Mouse (Mus musculus): ENCODE measurements around the gene Gripap1. TPM values are rescaled to one million over a fixed set of nuclear protein-coding genes. Genes with fewer than 3 reads are reported as not detected.

Gripap1 gene
- polyA plus RNA-seq, 1 experiment from 2014 or later: 61.5 TPM

DNA sequence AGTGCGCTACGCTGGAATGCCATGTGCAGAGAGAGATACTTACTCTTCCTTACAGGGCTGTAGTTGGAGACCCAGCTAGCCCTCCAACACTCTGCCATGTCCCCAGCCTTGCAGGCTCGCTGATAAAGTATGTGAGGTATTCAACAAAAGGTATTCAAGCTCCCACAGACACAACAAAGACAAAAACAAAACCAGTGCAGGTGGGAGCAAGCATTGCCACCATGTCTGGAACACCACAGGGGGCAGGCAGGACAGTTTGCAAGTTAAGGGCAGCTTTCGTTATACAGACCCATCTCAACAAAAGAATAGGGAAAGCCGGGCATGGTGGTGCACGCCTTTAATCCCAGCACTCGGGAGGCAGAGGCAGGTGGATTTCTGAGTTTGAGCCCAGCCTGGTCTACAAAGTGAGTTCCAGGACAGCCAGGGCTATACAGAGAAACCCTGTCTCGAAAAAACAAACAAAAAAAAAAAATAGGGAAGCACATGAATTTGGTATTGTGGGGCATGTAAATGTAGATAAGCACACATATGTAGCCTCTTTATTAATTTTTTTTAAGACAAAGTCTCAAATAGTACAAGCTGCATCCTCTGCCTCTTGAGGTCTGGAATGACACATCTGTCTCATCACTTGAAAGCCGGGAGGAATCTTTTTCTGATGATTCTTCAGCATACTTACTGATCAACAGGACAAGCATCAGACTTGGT, 13.9 kb upstream of the Gripap1 start:
- H3K27me3 ChIP-seq (replicated peaks; ENCODE audit: control insufficient read depth, insufficient read depth, low read length): no peaks in the 10 kb centered on the region
- no peak for ATAC-seq
- H3K4me3 ChIP-seq (ENCODE audit: low read length): no peak overlapping the region
- no peak overlapping the region for H3K9ac ChIP-seq (ENCODE audit: low read depth, low read length)
- no peaks in the 10 kb centered on the region for H3K9me3 ChIP-seq (ENCODE audit: control insufficient read depth, low read length)
- no peaks in the 10 kb centered on the region for H3K4me1 ChIP-seq (ENCODE audit: control insufficient read depth, insufficient read depth, low read depth, low read length)
- no peak overlapping the region for H3K4me2 ChIP-seq (ENCODE audit: low read length)
- peaks cover 13% of the 10 kb centered on the region; the same call in 1 of the 2 replicates for H3K36me3 ChIP-seq (ENCODE audit: control insufficient read depth, insufficient read depth, low read length)
- no peak overlapping the region for H3K27ac ChIP-seq (ENCODE audit: low read depth, low read length)
- WGBS: 79% methylated on average over 9 of the region's 9 CpGs

DNA sequence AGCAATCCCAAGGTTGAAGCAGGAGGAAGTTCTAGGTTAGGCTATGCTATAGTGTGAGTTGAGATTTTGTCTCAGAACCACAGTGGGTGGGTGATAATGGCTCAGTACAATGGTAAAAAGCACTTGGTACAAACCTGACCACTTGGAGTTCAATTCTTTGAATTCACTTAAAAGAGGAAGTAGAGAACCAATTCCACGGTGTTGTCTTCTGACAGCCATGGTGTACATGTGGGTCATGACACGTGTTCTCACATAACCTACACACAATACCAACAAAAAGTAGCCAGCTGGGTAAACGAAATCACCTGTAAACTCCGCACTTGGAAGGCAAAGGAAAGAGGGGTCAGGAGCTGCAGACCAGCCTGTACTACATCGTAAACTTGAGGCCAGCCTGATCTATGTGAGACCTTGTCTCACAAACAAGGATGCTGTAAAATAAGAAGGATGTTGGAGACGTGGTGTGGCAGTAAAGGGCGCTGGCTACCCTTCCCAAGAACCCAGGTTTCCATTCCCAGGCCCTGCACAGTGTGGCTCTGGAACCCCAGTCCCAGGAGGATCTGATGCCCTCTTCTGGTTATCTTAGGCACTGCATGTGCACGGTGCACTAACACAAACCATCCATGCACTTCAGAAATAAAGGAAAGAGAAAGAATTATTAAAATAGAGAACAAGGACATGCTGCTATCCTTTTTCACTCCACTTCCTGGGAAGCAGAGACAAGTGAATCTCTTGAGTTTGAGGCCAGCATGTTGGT, 13.1 kb upstream of the Gripap1 start:
- Histone ChIP-seq H3K4me2 (ENCODE audit: low read length) (no peak overlapping the region), H3K4me3 (ENCODE audit: low read length) (no peak overlapping the region), H3K36me3 (ENCODE audit: control insufficient read depth, insufficient read depth, low read length) (peaks cover 10% of the 10 kb centered on the region; the same call in 1 of the 2 replicates), H3K9ac (ENCODE audit: low read depth, low read length) (no peak overlapping the region), H3K9me3 (ENCODE audit: control insufficient read depth, low read length) (no peaks in the 10 kb centered on the region), H3K4me1 (ENCODE audit: control insufficient read depth, insufficient read depth, low read depth, low read length) (no peaks in the 10 kb centered on the region), H3K27me3 (replicated peaks; ENCODE audit: control insufficient read depth, insufficient read depth, low read length) (no peaks in the 10 kb centered on the region), H3K27ac (ENCODE audit: low read depth, low read length) (no peak overlapping the region)
- 49% methylated on average over 8 of the region's 8 CpGs for WGBS
- ATAC-seq: peak; percentile 69

DNA sequence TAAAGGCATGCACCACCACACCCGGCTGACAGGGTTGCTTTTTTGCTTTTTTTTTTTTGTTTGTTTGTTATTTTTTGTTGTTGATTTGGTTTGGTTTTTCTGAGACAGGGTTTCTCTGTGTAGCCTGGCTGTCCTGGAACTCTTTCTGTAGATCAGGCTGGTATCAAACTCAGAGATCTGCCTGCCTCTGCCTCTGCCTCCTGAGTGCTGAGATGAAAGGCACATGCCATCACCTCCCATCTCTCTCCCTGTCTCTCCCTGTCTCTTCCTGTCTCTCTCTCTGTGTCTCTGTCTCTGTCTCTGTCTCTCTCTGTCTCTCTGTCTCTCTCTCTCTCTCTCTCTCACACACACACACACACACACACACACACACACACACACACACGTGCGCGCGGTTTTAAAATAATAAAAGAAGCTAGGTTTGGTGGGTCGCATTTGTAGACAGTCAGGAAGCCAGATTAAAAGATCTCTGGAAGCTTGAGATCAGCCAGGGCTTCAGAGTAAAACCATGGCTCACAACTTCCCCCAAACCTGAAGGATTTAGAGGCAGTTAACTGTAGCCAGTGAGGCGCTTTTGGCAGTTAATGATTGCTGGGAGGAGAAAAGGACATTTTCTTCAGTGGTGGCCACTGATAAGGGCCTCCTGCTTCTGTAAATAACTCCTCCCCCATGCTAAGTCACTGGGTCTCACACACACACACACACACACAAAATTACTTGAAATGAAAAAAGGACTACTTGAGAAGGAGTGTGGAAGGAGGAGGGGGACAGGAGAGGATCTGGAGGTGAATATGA, 10.9 kb upstream of the Gripap1 start:
- Histone ChIP-seq H3K36me3 (ENCODE audit: control insufficient read depth, insufficient read depth, low read length) (peaks cover 4% of the 10 kb centered on the region; the same call in 1 of the 2 replicates), H3K4me3 (ENCODE audit: low read length) (no peak overlapping the region), H3K9ac (ENCODE audit: low read depth, low read length) (no peak overlapping the region), H3K27ac (ENCODE audit: low read depth, low read length) (no peak overlapping the region), H3K9me3 (ENCODE audit: control insufficient read depth, low read length) (no peaks in the 10 kb centered on the region), H3K4me2 (ENCODE audit: low read length) (no peak overlapping the region), H3K27me3 (replicated peaks; ENCODE audit: control insufficient read depth, insufficient read depth, low read length) (no peaks in the 10 kb centered on the region), H3K4me1 (ENCODE audit: control insufficient read depth, insufficient read depth, low read depth, low read length) (no peaks in the 10 kb centered on the region)
- 75% methylated on average over 7 of the region's 7 CpGs for WGBS
- ATAC-seq: no peak

DNA sequence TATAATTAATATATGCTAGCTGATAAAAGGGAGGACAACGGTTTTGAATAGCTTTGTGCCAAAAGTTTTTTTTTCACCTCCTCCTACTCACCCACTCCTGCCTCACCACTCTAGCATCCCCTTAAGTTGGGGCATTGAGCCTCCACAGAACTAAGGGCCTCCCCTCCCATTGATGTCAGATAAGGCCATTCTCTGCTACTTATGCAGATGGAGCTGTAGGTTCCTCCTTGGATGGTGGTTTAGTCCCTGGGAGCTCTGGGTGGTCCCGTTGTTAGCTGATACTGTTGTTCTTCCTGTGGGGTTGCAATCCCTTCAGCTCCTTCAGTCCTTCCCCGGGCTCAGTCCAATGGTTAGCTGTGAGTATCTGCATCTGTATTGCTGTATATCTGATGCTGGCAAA, 10.3 kb upstream of the Gripap1 start:
- peaks cover 4% of the 10 kb centered on the region; the same call in 1 of the 2 replicates for H3K36me3 ChIP-seq (ENCODE audit: control insufficient read depth, insufficient read depth, low read length)
- no peaks in the 10 kb centered on the region for H3K4me1 ChIP-seq (ENCODE audit: control insufficient read depth, insufficient read depth, low read depth, low read length)
- H3K4me3 ChIP-seq (ENCODE audit: low read length): no peak overlapping the region
- H3K27me3 ChIP-seq (replicated peaks; ENCODE audit: control insufficient read depth, insufficient read depth, low read length): no peaks in the 10 kb centered on the region
- 17% methylated on average over 3 of the region's 3 CpGs for WGBS
- H3K27ac ChIP-seq (ENCODE audit: low read depth, low read length): no peak overlapping the region
- H3K9me3 ChIP-seq (ENCODE audit: control insufficient read depth, low read length): no peaks in the 10 kb centered on the region
- no peak overlapping the region for H3K4me2 ChIP-seq (ENCODE audit: low read length)
- ATAC-seq: no peak
- no peak overlapping the region for H3K9ac ChIP-seq (ENCODE audit: low read depth, low read length)

DNA sequence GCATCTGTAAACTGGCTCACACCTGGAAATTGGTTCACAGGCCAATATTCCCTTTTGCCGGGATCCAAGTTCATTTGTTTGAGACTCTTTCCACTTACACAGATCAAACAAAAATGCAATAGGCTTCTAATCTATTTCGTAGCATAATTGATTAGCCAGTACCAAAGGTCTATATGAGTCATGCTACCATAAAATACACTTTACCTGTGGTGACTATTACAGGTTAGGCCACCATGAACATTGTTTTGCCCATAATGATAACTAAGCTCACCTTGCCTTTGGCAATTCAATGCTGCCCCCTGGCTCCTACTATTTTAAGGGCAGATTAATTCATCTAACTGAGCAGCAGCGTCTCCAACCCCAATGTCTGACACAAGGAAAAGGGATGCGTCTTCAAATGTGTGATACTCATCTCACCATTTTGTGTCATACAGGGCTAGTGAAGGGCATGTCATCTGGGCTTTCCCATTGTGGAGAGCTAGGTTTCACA, 6.9 kb upstream of the Gripap1 start:
- Histone ChIP-seq H3K4me2 (ENCODE audit: low read length) (no peak overlapping the region), H3K27ac (ENCODE audit: low read depth, low read length) (no peak overlapping the region), H3K36me3 (ENCODE audit: control insufficient read depth, insufficient read depth, low read length) (no peaks in the 10 kb centered on the region), H3K9me3 (ENCODE audit: control insufficient read depth, low read length) (no peaks in the 10 kb centered on the region), H3K27me3 (replicated peaks; ENCODE audit: control insufficient read depth, insufficient read depth, low read length) (no peaks in the 10 kb centered on the region), H3K9ac (ENCODE audit: low read depth, low read length) (no peak overlapping the region), H3K4me1 (ENCODE audit: control insufficient read depth, insufficient read depth, low read depth, low read length) (no peaks in the 10 kb centered on the region), H3K4me3 (ENCODE audit: low read length) (no peak overlapping the region)
- no peak for ATAC-seq
- 85% methylated on average over 4 of the region's 4 CpGs for WGBS

- Histone ChIP-seq H3K4me1 (ENCODE audit: control insufficient read depth, insufficient read depth, low read depth, low read length) (peaks cover 5% of the 10 kb centered on the region; the same call in 1 of the 2 replicates), H3K9me3 (ENCODE audit: control insufficient read depth, low read length) (no peaks in the 10 kb centered on the region), H3K9ac (ENCODE audit: low read depth, low read length) (peak overlapping the region; percentile 64), H3K4me2 (ENCODE audit: low read length) (peak overlapping the region; percentile 61), H3K36me3 (ENCODE audit: control insufficient read depth, insufficient read depth, low read length) (peaks cover 5% of the 10 kb centered on the region; the same call in 1 of the 2 replicates), H3K27me3 (replicated peaks; ENCODE audit: control insufficient read depth, insufficient read depth, low read length) (no peaks in the 10 kb centered on the region), H3K4me3 (ENCODE audit: low read length) (peak overlapping the region; percentile 53), H3K27ac (ENCODE audit: low read depth, low read length) (peak overlapping the region; percentile 52)
- ATAC-seq: no peak
- WGBS: 20% methylated on average over 5 of the region's 5 CpGs
Observed at GRCm38 (mm10) chrX:7790309-7790708, 744 bp downstream of the Gripap1 start.

DNA sequence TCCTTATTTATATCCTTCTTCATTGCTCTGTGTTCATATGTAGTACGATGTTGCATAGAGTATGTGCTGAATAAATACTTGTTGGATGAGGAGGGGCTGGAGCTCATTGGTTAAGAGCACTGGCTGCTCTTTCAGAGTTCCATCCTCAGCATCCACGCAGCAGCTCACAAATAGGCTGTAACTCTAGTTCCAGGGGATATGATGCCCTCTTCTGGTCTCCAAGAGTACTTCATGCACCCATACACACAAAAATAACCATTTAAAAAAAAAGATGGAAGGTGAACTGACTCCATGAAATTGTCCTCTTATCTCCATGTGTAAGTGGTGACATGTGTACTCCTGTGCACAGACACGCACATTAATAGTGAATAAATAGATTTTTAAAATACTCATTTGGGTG, 3.8 kb downstream of the Gripap1 start:
- 53% methylated on average over 3 of the region's 3 CpGs for WGBS
- no peak for ATAC-seq

DNA sequence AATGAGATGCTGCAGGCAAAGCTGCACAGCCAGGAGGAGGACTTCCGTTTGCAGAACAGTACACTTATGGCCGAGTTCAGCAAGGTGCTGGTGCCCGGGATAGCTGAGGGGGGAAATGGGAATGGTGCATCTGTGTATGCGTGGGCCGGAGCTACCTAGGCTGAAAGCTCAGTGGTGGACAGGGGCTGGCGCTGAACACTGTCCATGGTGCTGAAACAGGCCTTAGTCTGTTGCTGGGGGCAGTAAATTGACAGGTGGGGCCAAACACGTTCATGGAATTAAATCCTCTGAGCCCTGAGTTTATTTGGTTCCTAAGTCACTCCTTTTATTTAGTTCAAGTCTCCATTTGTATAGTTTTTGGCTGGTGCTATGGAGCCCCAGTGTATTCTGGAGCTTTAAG, 5.5 kb downstream of the Gripap1 start:
- H3K9me3 ChIP-seq (ENCODE audit: control insufficient read depth, low read length): no peaks in the 10 kb centered on the region
- no peaks in the 10 kb centered on the region for H3K27me3 ChIP-seq (replicated peaks; ENCODE audit: control insufficient read depth, insufficient read depth, low read length)
- H3K27ac ChIP-seq (ENCODE audit: low read depth, low read length): no peak overlapping the region
- no peak overlapping the region for H3K9ac ChIP-seq (ENCODE audit: low read depth, low read length)
- H3K4me2 ChIP-seq (ENCODE audit: low read length): no peak overlapping the region
- no peak overlapping the region for H3K4me3 ChIP-seq (ENCODE audit: low read length)
- H3K4me1 ChIP-seq (ENCODE audit: control insufficient read depth, insufficient read depth, low read depth, low read length): peaks cover 5% of the 10 kb centered on the region; the same call in 1 of the 2 replicates
- no peak for ATAC-seq
- peaks cover 7% of the 10 kb centered on the region; the same call in 1 of the 2 replicates for H3K36me3 ChIP-seq (ENCODE audit: control insufficient read depth, insufficient read depth, low read length)
- 35% methylated on average over 7 of the region's 7 CpGs for whole genome bisulfite sequencing

More for the DNA sequence above, 3.8 kb downstream of the Gripap1 start:
- peaks cover 5% of the 10 kb centered on the region; the same call in 1 of the 2 replicates for H3K4me1 ChIP-seq (ENCODE audit: control insufficient read depth, insufficient read depth, low read depth, low read length)
- H3K4me3 ChIP-seq (ENCODE audit: low read length): no peak overlapping the region
- H3K4me2 ChIP-seq (ENCODE audit: low read length): no peak overlapping the region
- H3K36me3 ChIP-seq (ENCODE audit: control insufficient read depth, insufficient read depth, low read length): peaks cover 5% of the 10 kb centered on the region; the same call in 1 of the 2 replicates
- H3K9ac ChIP-seq (ENCODE audit: low read depth, low read length): no peak overlapping the region
- H3K27me3 ChIP-seq (replicated peaks; ENCODE audit: control insufficient read depth, insufficient read depth, low read length): no peaks in the 10 kb centered on the region
- H3K9me3 ChIP-seq (ENCODE audit: control insufficient read depth, low read length): no peaks in the 10 kb centered on the region
- no peak overlapping the region for H3K27ac ChIP-seq (ENCODE audit: low read depth, low read length)

All from hindbrain, embryonic 16.5 days (tissue).